Mouse (Mus musculus): Measurements from ENCODE around the gene Tarsl2.

DNA sequence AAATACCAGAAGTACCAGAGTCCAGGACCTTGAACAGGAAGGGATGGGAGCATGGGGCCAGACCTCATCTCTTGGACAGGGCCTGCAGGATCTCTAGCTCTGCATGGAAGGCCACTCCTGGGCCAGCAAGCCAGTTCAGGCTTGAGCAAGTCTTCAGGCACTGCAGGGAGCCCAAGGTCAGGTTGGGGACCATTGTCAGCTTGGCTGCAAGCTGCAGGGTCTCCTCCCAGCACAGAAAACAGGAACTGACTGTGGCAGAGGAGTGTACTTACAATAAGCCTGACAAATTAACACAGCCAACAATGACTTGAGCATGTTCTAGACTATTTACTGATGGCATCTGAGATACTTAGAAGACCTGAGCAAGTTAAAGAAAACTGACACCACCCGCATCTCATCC lies 14.9 kb upstream of the Tarsl2 start:
- TF ChIP-seq CTCF (IDR thresholded peaks at IDR 0.05; ENCODE audit: insufficient read depth, low read depth, low read length) (no peak), POLR2A (IDR thresholded peaks at IDR 0.05; ENCODE audit: insufficient read depth, low read depth, low read length) (no peak)
